Mouse (Mus musculus): ENCODE results near the gene Tob2. TPM values are rescaled to one million over a fixed set of nuclear protein-coding genes. Genes with fewer than 3 reads are reported as not detected.

Tob2 gene
- total RNA-seq, 2 experiments from 2014 or later: 66.2 to 67.2 TPM

DNA sequence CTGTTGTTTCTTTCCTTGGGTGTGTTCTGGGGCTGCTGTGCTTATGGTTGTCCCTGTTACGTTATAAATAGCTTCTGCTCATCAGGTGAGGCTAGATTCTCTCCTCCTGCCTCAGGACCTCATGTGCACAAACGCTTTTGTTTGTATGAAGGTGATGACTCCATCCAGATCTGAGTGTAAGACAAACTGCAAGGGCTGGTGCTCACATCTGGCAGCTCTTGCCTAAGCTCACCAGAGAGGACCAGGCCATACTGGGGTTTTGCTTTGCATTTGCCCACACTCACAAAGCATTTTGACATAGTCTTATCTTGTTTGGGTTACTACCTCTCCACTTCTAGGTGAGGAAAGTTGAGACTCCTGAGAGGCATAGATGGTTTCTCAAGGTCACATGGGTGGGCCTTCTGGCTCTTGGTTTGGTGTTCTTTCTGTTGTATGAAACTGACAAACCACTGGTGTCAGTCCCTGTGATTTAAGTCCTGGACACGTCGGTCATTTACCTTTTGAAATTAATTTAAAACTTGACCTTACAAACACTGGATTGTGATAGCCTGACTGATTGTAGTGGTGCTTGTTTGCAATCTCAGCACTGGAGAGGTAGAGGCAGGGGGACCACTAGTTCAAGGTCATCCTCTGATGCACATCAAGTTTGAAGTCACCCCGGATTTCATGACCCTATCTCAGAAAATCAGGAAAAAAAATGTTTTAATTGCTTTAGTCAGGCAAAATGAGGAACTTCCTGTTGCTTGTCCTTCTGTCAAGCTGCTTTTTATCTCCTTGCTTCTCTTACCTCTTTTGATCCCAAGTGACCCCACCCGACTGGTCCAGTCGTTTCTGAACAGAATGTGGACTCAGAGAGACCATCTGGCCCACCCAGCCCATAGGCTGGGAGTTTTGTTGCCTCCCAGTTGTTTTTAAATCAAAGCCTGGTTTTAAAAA is 45.6 kb downstream of the Tob2 start:
- no peak for DNase-seq (ENCODE audit: low spot score in 2 of 2)

DNA sequence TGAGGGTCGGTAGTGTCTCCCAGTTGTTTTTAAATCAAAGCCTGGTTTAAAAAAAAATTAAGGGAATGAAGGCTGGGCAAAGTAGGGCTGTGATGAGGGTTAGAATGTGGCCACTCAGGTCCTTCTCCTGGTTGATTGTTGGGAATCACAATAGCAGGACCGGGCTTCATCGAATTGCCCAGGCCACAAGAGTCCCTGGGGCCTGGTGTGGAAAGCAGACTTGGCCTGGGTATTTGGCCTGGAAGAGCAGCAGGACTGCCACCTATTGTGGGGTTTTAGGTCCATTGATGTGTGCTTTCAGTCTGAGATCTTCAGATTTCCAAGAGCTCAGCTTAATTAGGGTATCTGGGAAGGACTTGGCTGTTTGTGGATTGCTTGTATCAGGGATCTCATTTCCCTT is 46.3 kb downstream of the Tob2 start:
- no peak for DNase-seq (ENCODE audit: low spot score in 2 of 2)

DNA sequence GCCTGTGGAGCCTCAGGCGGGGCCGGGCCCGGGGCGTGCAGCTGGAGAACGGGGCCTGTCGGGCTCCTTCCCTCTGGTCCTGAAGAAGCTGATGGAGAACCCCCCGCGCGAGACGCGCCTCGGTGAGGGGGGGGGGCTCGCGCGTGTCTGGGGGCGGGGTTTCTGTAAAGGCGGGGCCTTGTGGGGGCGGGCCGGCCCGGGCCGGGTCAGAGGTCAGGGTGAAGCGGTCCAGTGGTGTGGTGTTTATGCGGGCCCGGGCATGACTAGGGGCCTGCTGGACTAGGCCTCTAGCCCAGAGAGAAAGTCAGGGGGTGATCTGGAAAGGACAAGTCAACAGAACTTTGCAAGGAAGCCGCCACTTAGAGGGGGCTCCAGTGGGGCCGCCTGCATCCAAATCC is 47.0 kb downstream of the Tob2 start:
- no peak for DNase-seq (ENCODE audit: low spot score in 2 of 2)

DNA sequence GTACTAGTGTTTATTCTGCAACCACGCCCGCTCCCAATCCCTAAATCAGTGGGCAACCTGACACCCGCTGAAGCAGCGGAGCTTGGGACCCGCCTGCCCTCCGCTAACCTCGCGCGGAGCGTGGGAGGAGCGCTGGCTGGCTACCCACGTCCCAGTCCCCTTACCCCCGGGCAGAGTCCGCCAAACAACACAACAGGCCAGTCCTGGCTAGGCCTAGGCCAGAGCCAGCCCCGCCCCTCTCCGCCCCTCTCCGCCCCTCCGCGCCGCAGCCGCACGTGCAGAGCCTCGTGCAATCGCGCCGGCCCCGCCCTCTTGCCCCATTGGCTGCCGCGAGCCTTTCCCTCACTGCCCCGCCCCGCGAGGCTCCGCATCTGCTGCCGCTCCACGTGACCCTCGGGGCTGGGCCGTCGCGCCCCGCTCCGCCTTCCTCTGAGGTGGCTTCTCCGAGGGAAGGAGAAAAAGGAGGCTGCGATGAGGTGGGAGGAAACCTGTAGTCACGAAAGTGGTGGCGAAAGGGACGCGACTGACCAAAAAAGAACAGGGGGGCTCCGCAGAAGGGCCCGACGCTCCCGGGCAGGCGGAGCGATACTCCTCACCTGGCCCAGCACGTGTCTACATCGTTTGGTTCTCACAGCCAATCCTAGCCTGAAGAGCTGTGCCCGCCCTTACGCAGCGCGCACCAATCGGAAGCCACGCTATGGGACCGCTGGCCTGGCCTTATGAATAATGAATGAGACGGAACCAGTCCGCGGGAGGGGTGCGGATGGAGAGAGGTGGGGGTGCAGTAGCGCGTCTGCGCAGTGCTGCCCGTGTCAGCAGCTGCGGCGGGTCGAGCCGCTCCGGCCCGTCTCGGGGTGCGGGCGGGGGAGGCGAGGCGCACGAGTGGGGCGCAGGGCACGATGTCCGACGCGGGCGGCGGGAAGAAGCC is 47.7 kb downstream of the Tob2 start:
- peak; percentile 97 to 99 for DNase-seq (ENCODE audit: low spot score in 2 of 2)

GRCm38 (mm10) chr15:81810150-81810549 is 48.4 kb downstream of the Tob2 start:
- DNase-seq (ENCODE audit: low spot score in 2 of 2): peak; percentile 52 to 76

- no peak for DNase-seq (ENCODE audit: low spot score in 2 of 2)
Measured at GRCm38 (mm10) chr15:81809550-81809949, 49.0 kb downstream of the Tob2 start.

GRCm38 (mm10) chr15:81808799-81809198 is 49.8 kb downstream of the Tob2 start:
- no peak for DNase-seq (ENCODE audit: low spot score in 2 of 2)

GRCm38 (mm10) chr15:81806621-81807404 is 51.8 kb downstream of the Tob2 start:
- no peak for DNase-seq (ENCODE audit: low spot score in 2 of 2)

DNA sequence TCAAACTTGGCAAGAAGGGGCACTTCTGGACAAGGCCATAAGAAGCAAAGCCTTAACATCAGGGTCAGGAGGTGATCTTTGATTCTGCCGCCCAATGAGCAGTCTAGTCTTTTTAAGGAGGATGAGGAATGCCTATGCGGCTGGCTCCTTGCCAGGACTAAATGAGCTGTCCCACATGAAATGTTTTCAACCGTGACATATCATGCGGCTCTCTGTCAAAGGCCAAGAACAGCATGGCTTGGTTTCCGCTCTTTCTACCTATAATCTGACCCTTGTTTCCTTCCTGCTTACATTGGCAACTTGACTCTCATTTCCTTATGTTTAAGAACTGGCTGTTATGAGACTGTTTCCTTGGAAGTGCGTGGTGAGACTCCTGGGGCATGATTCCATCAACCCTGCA is 53.0 kb downstream of the Tob2 start:
- DNase-seq (ENCODE audit: low spot score in 2 of 2): no peak

GRCm38 (mm10) chr15:81804883-81805282 is 53.7 kb downstream of the Tob2 start:
- no peak for DNase-seq (ENCODE audit: low spot score in 2 of 2)

GRCm38 (mm10) chr15:81804172-81804571 is 54.4 kb downstream of the Tob2 start:
- no peak for DNase-seq (ENCODE audit: low spot score in 2 of 2)

GRCm38 (mm10) chr15:81803425-81803951 is 55.1 kb downstream of the Tob2 start:
- no peak for DNase-seq (ENCODE audit: low spot score in 2 of 2)

DNA sequence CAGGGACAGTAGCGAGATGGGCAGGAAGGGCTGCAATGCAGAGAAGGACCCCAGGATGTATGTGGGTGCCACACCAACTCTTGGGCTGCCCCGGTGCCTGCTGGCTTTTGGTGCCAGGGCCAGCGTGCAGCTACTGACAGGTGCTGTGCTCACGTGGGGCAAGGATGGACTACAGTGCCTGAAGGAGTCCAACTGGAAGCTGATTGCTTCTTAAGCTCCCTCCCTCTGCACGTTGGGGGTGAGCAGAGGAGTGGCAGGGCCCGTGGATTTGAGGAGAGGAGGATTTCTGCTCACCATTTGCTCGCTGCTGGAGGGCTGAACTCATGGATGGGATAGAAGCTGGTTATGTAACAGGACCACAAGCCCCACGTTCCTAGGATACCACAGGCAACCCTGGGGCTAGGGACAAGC is 55.6 kb downstream of the Tob2 start:
- no peak for DNase-seq (ENCODE audit: low spot score in 2 of 2)

DNA sequence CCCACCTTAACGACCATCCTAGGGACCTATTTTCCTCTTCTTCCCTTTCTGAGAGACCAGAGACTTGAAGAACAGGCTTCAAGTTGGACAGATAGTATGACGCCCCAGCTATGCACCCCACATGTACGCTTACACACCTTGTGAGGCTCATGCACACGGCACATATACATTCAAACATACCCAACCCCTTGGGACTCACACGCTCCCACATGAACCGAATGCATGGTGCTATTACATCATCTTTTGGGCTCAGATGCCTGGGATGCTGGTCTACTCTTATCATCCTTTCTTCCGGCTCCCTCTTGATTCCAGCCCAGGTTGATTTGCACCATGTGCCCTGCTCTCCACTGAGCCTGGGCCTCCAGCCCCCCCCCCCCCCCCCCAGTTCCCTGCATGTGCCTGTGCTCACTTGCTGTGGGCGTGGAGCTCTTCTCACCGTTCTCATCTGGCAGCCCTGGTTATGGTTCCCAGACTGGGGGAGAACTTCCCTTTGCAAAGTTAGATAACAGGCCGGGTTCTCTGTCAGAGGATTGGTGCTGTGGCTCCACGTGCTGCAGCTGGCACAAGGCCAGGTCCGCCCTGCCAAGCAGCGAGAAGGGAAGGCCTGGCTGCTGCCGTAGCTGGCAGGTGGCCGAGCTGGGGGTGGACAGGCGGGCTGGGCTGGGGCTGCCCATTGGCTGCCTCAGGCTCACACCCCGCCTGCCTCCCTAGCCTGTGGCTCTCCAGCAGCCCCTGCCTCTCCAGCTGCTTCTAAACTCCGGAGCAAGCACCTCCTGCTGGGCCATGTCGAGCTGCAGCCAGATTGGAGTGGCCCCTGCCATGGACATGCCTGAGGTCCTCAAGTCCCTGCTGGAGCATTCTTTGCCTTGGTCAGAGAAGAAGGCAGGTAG is 56.4 kb downstream of the Tob2 start, which contains the start of gene Tef:
Gene Tef, plus strand, starts transcription at position 421 of the 890 bp plus-strand sequence.
- DNase-seq (ENCODE audit: low spot score in 2 of 2): peak; percentile 96 to 99

DNA sequence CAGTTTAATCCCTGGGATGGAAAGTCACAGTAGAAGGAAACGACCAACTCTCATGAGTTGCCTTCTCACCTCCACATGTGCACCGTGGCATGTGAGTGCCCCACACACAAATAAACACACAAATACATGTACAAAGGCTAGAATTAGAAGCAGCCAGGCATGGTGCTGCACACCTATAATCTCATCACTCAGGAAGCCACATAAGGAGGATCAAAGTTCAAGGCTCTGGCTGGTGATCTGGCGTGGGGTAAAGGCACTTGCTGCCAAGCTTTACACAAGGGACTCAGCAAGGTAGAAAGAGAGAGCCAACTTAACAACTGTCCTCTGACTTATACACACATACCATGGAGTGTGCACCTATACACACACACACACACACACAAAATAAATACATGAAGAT is 58.2 kb downstream of the Tob2 start:
- no peak for DNase-seq (ENCODE audit: low spot score in 2 of 2)

GRCm38 (mm10) chr15:81798421-81798820 is 60.2 kb downstream of the Tob2 start:
- no peak for DNase-seq (ENCODE audit: low spot score in 2 of 2)
